Mouse (Mus musculus) forelimb bud, embryonic 11.5 days (tissue): ENCODE results near the gene Sh3d21.
A peak's percentile ranks its signal among the peaks of the same experiment; 100 is the strongest.
"Not testable (repeated sequence)": the region's sequence is repeated elsewhere in the genome, so short reads cannot be mapped to it uniquely, and the experiment has no call there.

Source experiments
- DNase-seq: peaks from one replicate; pipeline ENCODE4 v3.0.0-alpha.2; 2012; ENCODE audit warnings: low read depth, low spot score

Gene Sh3d21

GRCm38 (mm10) chr4:126163067-126163659, at the start of gene Sh3d21:
TSS of gene Sh3d21 (minus strand) at chr4:126163491.
- no peak for DNase-seq

GRCm38 (mm10) chr4:126207081-126207480, 43.8 kb upstream of the Sh3d21 start:
- no peak for DNase-seq

- no peak for DNase-seq
These were observed 42.1 kb upstream of the Sh3d21 start for GRCm38 (mm10) chr4:126205386-126205785.

GRCm38 (mm10) chr4:126204661-126205230, 41.5 kb upstream of the Sh3d21 start:
- no peak for DNase-seq

- no peak for DNase-seq
These were observed 40.7 kb upstream of the Sh3d21 start for GRCm38 (mm10) chr4:126204016-126204415.

GRCm38 (mm10) chr4:126203336-126203895, 40.1 kb upstream of the Sh3d21 start:
- DNase-seq: no peak

- peak; percentile 99 for DNase-seq
These were observed 39.3 kb upstream of the Sh3d21 start, which contains the start of gene Thrap3 for GRCm38 (mm10) chr4:126202303-126203181. TSS of gene Thrap3 (minus strand) at chr4:126202760.

GRCm38 (mm10) chr4:126201514-126202302, 38.4 kb upstream of the Sh3d21 start:
- peak; percentile 51 for DNase-seq

- DNase-seq: no peak
These were observed 37.4 kb upstream of the Sh3d21 start for GRCm38 (mm10) chr4:126200656-126201055.

- no peak for DNase-seq
These were observed 36.7 kb upstream of the Sh3d21 start for GRCm38 (mm10) chr4:126200036-126200435.

GRCm38 (mm10) chr4:126199556-126199955, 36.3 kb upstream of the Sh3d21 start:
- DNase-seq: no peak

- no peak for DNase-seq
These were observed 34.2 kb upstream of the Sh3d21 start for GRCm38 (mm10) chr4:126197485-126197884.

GRCm38 (mm10) chr4:126194916-126195315, 31.6 kb upstream of the Sh3d21 start:
- DNase-seq: no peak

GRCm38 (mm10) chr4:126194216-126194615, 30.9 kb upstream of the Sh3d21 start:
- no peak for DNase-seq

- no peak for DNase-seq
These were observed 27.3 kb upstream of the Sh3d21 start for GRCm38 (mm10) chr4:126190636-126191035.

- no peak for DNase-seq
These were observed 23.8 kb upstream of the Sh3d21 start for GRCm38 (mm10) chr4:126187096-126187495.

- DNase-seq: no peak
These were observed 19.7 kb upstream of the Sh3d21 start for GRCm38 (mm10) chr4:126183034-126183433.

GRCm38 (mm10) chr4:126181170-126181957, 18.1 kb upstream of the Sh3d21 start:
- DNase-seq: peak; percentile 47

GRCm38 (mm10) chr4:126175980-126176379, 12.7 kb upstream of the Sh3d21 start:
- not testable (repeated sequence) for DNase-seq

GRCm38 (mm10) chr4:126173800-126174199, 10.5 kb upstream of the Sh3d21 start:
- DNase-seq: no peak

GRCm38 (mm10) chr4:126170737-126171136, 7.4 kb upstream of the Sh3d21 start:
- DNase-seq: not testable (repeated sequence)
